Mouse (Mus musculus) forebrain, embryonic 16.5 days (tissue): ENCODE data around the gene Mrpl1. TPM values are rescaled to one million over a fixed set of nuclear protein-coding genes. Genes with fewer than 3 reads are reported as not detected.

Experiments
- ATAC-seq: fragments of 200-750 bp; cut with Nextera tagmentation; 2 replicates; pipeline ENCODE4 v1.8.0; 2017; ENCODE audit warnings: mild to moderate bottlenecking, moderate library complexity
- H3K27ac ChIP-seq: fragments of 300-500 bp; sonication (generic); 2 replicates; pipeline ENCODE4 v1.5.1; 2014; ENCODE audit warnings: low read length, control low read depth
- H3K27me3 ChIP-seq: fragments of 300-500 bp; sonication (generic); replicated peaks from 2 replicates; pipeline ENCODE4 v1.6.1; 2014; ENCODE audit warnings: low read length; ENCODE audit not compliant: control insufficient read depth, insufficient read depth
- H3K36me3 ChIP-seq: fragments of 300-500 bp; sonication (generic); 2 replicates; pipeline ENCODE4 v1.6.1; 2014; ENCODE audit not compliant: control insufficient read depth, insufficient read depth
- H3K4me1 ChIP-seq: fragments of 300-500 bp; sonication (generic); replicated peaks from 2 replicates; pipeline ENCODE4 v1.6.1; 2014; ENCODE audit warnings: low read length; ENCODE audit not compliant: control insufficient read depth, insufficient read depth
- H3K4me2 ChIP-seq: fragments of 300-500 bp; sonication (generic); 2 replicates; pipeline ENCODE4 v1.6.1; 2014; ENCODE audit warnings: mild to moderate bottlenecking, low read length, control low read depth
- H3K4me3 ChIP-seq: fragments of 300-500 bp; sonication (generic); replicated peaks from 2 replicates; pipeline ENCODE4 v1.5.1; 2014; ENCODE audit warnings: mild to moderate bottlenecking, low read length, control low read depth
- H3K9ac ChIP-seq: fragments of 300-500 bp; sonication (generic); replicated peaks from 2 replicates; pipeline ENCODE4 v1.6.1; 2014; ENCODE audit warnings: low read depth, low read length, control low read depth
- H3K9me3 ChIP-seq: fragments of 300-500 bp; sonication (generic); 2 replicates; pipeline ENCODE4 v1.6.1; 2016; ENCODE audit warnings: low read length; ENCODE audit not compliant: control insufficient read depth
- WGBS: fragments of 180-500 bp; shearing (Covaris S2); extraction: QIAGEN DNeasy Blood & Tissue Kit; methylation state at CpG from one replicate; pipeline ENCODE4 v1.1.7; 2014; 5-methylcytosine and 5-hydroxymethylcytosine counted together
- polyA plus RNA-seq: library from polyadenylated mRNA; unstranded; fragments of >200 nt; fragmentation: Nextera tagmentation; extraction: Ambion mirVana; gene quantifications from 2 replicates; pipeline ENCODE4 v1.2.1, GENCODE M21; 2015

The Mrpl1 gene
- polyA plus RNA-seq, 1 experiment from 2014 or later, result 16.9 TPM

- H3K9me3 ChIP-seq, result no peaks in the 10 kb centered on the region
- no peaks in the 10 kb centered on the region for H3K36me3 ChIP-seq
- H3K4me1 ChIP-seq, result no peaks in the 10 kb centered on the region
- no peak overlapping the region for H3K9ac ChIP-seq
- H3K4me3 ChIP-seq, result no peak overlapping the region
- WGBS, result 79% methylated on average over 3 of the region's 3 CpGs
- no peak for ATAC-seq
- H3K27ac ChIP-seq, result no peak overlapping the region
- no peak overlapping the region for H3K4me2 ChIP-seq
- H3K27me3 ChIP-seq, result no peaks in the 10 kb centered on the region
Observed at GRCm38 (mm10) chr5:96170443-96170842, 38.9 kb upstream of the Mrpl1 start.

- WGBS, result 86% methylated on average over 4 of the region's 4 CpGs
- no peak overlapping the region for H3K27ac ChIP-seq
- H3K27me3 ChIP-seq, result no peaks in the 10 kb centered on the region
- no peak overlapping the region for H3K4me2 ChIP-seq
- H3K36me3 ChIP-seq, result no peaks in the 10 kb centered on the region
- no peak overlapping the region for H3K9ac ChIP-seq
- H3K4me1 ChIP-seq, result no peaks in the 10 kb centered on the region
- H3K9me3 ChIP-seq, result no peaks in the 10 kb centered on the region
- H3K4me3 ChIP-seq, result no peak overlapping the region
- ATAC-seq, result no peak
Observed at GRCm38 (mm10) chr5:96171765-96172164, 37.5 kb upstream of the Mrpl1 start.

GRCm38 (mm10) chr5:96176121-96176520, 33.2 kb upstream of the Mrpl1 start:
- Histone ChIP-seq H3K4me1 (no peaks in the 10 kb centered on the region), H3K4me2 (no peak overlapping the region), H3K27ac (no peak overlapping the region), H3K9me3 (no peaks in the 10 kb centered on the region), H3K36me3 (no peaks in the 10 kb centered on the region), H3K27me3 (no peaks in the 10 kb centered on the region), H3K4me3 (no peak overlapping the region), H3K9ac (no peak overlapping the region)
- 54% methylated on average over 9 of the region's 9 CpGs for WGBS
- ATAC-seq, result no peak

GRCm38 (mm10) chr5:96176879-96177358, 32.4 kb upstream of the Mrpl1 start:
- no peak overlapping the region for H3K9ac ChIP-seq
- no peaks in the 10 kb centered on the region for H3K9me3 ChIP-seq
- 80% methylated on average over 11 of the region's 11 CpGs for WGBS
- no peak for ATAC-seq
- no peaks in the 10 kb centered on the region for H3K4me1 ChIP-seq
- H3K27ac ChIP-seq, result no peak overlapping the region
- H3K4me2 ChIP-seq, result no peak overlapping the region
- H3K4me3 ChIP-seq, result no peak overlapping the region
- no peaks in the 10 kb centered on the region for H3K27me3 ChIP-seq
- H3K36me3 ChIP-seq, result no peaks in the 10 kb centered on the region

GRCm38 (mm10) chr5:96183211-96183610, 26.1 kb upstream of the Mrpl1 start:
- no peak for ATAC-seq
- no peak overlapping the region for H3K4me2 ChIP-seq
- no peak overlapping the region for H3K4me3 ChIP-seq
- H3K4me1 ChIP-seq, result no peaks in the 10 kb centered on the region
- H3K36me3 ChIP-seq, result no peaks in the 10 kb centered on the region
- H3K27me3 ChIP-seq, result no peaks in the 10 kb centered on the region
- H3K9me3 ChIP-seq, result no peaks in the 10 kb centered on the region
- WGBS, result 64% methylated on average over 2 of the region's 2 CpGs
- H3K27ac ChIP-seq, result no peak overlapping the region
- H3K9ac ChIP-seq, result no peak overlapping the region

- Histone ChIP-seq H3K9me3 (no peaks in the 10 kb centered on the region), H3K36me3 (no peaks in the 10 kb centered on the region), H3K4me3 (no peak overlapping the region), H3K27ac (no peak overlapping the region), H3K9ac (no peak overlapping the region), H3K4me1 (no peaks in the 10 kb centered on the region), H3K4me2 (no peak overlapping the region), H3K27me3 (no peaks in the 10 kb centered on the region)
- WGBS, result 59% methylated on average over 2 of the region's 2 CpGs
- no peak for ATAC-seq
Observed at GRCm38 (mm10) chr5:96183987-96184386, 25.3 kb upstream of the Mrpl1 start.

- no peak overlapping the region for H3K27ac ChIP-seq
- H3K4me2 ChIP-seq, result no peak overlapping the region
- H3K27me3 ChIP-seq, result no peaks in the 10 kb centered on the region
- H3K9ac ChIP-seq, result no peak overlapping the region
- H3K4me3 ChIP-seq, result no peak overlapping the region
- ATAC-seq, result no peak
- no peaks in the 10 kb centered on the region for H3K9me3 ChIP-seq
- WGBS, result 85% methylated on average over 1 of the region's 1 CpGs
- no peaks in the 10 kb centered on the region for H3K36me3 ChIP-seq
- no peaks in the 10 kb centered on the region for H3K4me1 ChIP-seq
Observed at GRCm38 (mm10) chr5:96189761-96190160, 19.5 kb upstream of the Mrpl1 start.

- no peaks in the 10 kb centered on the region for H3K27me3 ChIP-seq
- H3K36me3 ChIP-seq, result no peaks in the 10 kb centered on the region
- H3K4me3 ChIP-seq, result no peak overlapping the region
- H3K4me1 ChIP-seq, result no peaks in the 10 kb centered on the region
- H3K9ac ChIP-seq, result no peak overlapping the region
- H3K4me2 ChIP-seq, result no peak overlapping the region
- no peak for ATAC-seq
- no peak overlapping the region for H3K27ac ChIP-seq
- 47% methylated on average over 4 of the region's 4 CpGs for WGBS
- H3K9me3 ChIP-seq, result no peaks in the 10 kb centered on the region
Observed at GRCm38 (mm10) chr5:96191251-96191650, 18.0 kb upstream of the Mrpl1 start.

GRCm38 (mm10) chr5:96196547-96197052, 12.7 kb upstream of the Mrpl1 start:
- no peak for ATAC-seq
- Histone ChIP-seq H3K4me1 (no peaks in the 10 kb centered on the region), H3K27ac (no peak overlapping the region), H3K4me3 (no peak overlapping the region), H3K36me3 (no peaks in the 10 kb centered on the region), H3K27me3 (no peaks in the 10 kb centered on the region), H3K9me3 (no peaks in the 10 kb centered on the region), H3K4me2 (no peak overlapping the region), H3K9ac (no peak overlapping the region)
- 67% methylated on average over 2 of the region's 2 CpGs for WGBS

- no peak for ATAC-seq
Observed at GRCm38 (mm10) chr5:96198271-96198670, 11.0 kb upstream of the Mrpl1 start.

More at GRCm38 (mm10) chr5:96198271-96198670, 11.0 kb upstream of the Mrpl1 start:
- Histone ChIP-seq H3K27me3 (no peaks in the 10 kb centered on the region), H3K4me3 (no peak overlapping the region), H3K9me3 (no peaks in the 10 kb centered on the region), H3K9ac (no peak overlapping the region), H3K4me2 (no peak overlapping the region), H3K27ac (no peak overlapping the region), H3K36me3 (no peaks in the 10 kb centered on the region), H3K4me1 (no peaks in the 10 kb centered on the region)
- WGBS, result 50% methylated on average over 6 of the region's 6 CpGs
